Mouse (Mus musculus) ES-E14 (cell line): ENCODE measurements around the gene Rubcn.

ENCODE experiments used
- CHD2 ChIP-seq: IDR thresholded peaks from 2 replicates; pipeline ENCODE4 v1.6.1; 2014; ENCODE audit warnings: mild to moderate bottlenecking, low read depth, low read length, inconsistent platforms
- MAFK ChIP-seq: IDR thresholded peaks from 2 replicates; pipeline ENCODE4 v1.6.1; 2014; ENCODE audit warnings: mild to moderate bottlenecking, low read depth, low read length, inconsistent platforms; ENCODE audit not compliant: insufficient read depth

- TF ChIP-seq CHD2, result no peak
- TF ChIP-seq MAFK, result no peak
Observed at GRCm38 (mm10) chr16:32818036-32818435, 59.5 kb downstream of the Rubcn start.
